Mouse (Mus musculus): ENCODE data around the gene Tesk1. TPM values are rescaled to one million over a fixed set of nuclear protein-coding genes. Genes with fewer than 3 reads are reported as not detected.

Gene Tesk1
- total and polyA plus RNA-seq, 2 experiments from 2014 or later, result 18.9 to 184 TPM

DNA sequence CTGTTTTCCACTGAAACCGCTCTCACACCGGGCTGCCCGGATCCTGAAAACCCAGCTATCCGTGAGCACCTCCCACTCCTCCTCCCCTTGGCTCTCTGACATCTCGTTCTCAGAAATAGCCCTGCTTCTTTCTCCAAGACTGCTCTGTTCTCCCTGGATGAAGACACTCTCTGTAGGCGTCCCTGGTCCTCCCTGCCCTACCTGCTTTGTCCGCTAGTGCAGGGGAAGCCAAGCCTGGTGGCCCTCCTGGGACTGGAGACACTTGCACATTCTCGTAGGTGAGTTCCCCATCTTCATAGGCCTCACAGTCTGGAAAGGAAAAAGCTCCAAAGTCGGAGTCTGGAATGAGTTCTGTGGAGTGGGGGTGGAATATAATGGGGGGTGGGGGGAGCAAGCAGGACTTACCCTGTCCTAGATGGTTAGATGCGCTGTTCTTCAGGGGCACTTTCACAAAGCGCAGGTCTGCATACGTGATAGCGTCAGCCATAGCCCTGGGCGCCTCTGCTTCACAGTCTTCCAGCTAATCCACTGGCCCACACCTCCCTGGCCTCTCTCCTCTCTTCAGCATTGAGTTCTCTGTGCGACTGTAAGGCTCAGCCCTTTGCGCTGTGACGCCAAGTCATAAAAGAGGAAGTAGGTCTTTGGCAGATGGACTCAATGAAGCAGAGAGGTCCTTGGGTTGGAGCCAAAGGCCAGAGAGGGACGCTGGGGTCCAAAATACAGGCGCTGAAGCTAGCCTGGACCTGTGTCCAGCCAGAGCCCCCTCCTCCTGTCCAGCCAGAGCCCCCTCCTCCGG is 12.5 kb downstream of the Tesk1 start, which contains the start of gene Cd72:
Gene Cd72, minus strand, starts transcription at position 588 of the 796 bp plus-strand sequence.
- ATAC-seq (ENCODE audit: low FRiP score), result no peak
- DNase-seq (ENCODE audit: low spot score), result peak; percentile 12
- peak within 1 kb of the TSS; percentile 34; the same call in 1 of the 2 replicates for H3K4me2 ChIP-seq (ENCODE audit: low read depth, low read length, poor library complexity, severe bottlenecking)
- H3K27me3 ChIP-seq (ENCODE audit: insufficient read depth, low read length), result peaks cover 7% of the 10 kb centered on the region; the same call in 1 of the 2 replicates
- no peak for TF ChIP-seq CTCF (IDR thresholded peaks at IDR 0.05)
- no peaks in the 10 kb centered on the region for H3K36me3 ChIP-seq (ENCODE audit: insufficient read depth, low read length)
- no peak within 1 kb of the TSS for H3K27ac ChIP-seq (ENCODE audit: low read depth, low read length)
- no peaks in the 10 kb centered on the region for H3K4me1 ChIP-seq (ENCODE audit: insufficient read depth, low read length)
- H3K9me3 ChIP-seq (ENCODE audit: low read length), result no peaks in the 10 kb centered on the region
- 30% methylated on average over 20 of the region's 20 CpGs for WGBS
- no peak within 1 kb of the TSS for H3K9ac ChIP-seq (replicated peaks; ENCODE audit: low read length, poor library complexity, severe bottlenecking)
- peak within 1 kb of the TSS; percentile 10; the same call in 1 of the 2 replicates for H3K4me3 ChIP-seq (ENCODE audit: low read depth, low read length)

DNA sequence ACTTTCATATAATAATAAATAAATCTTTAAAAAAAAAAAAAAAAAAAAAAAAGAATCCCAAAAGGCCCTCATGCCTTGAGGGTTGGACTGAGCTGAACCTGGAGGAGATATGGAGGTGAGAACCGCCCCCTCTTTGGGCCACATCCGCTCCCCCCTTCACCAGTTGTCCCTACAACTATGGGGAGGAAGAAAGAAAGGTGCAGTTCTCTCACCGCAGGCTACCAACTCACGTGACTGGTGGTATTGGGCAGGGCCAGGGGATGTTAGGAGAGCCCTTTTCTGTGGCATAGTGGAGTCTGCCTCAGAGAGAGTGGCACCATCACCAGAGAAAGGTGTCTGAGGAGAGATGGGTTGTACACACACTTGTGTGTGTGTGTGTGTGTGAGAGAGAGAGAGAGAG is 14.7 kb downstream of the Tesk1 start:
- Histone ChIP-seq H3K27ac (ENCODE audit: low read depth, low read length) (no peak overlapping the region), H3K27me3 (ENCODE audit: insufficient read depth, low read length) (peaks cover 7% of the 10 kb centered on the region; the same call in 1 of the 2 replicates), H3K9me3 (ENCODE audit: low read length) (no peaks in the 10 kb centered on the region), H3K9ac (replicated peaks; ENCODE audit: low read length, poor library complexity, severe bottlenecking) (no peak overlapping the region), H3K4me3 (ENCODE audit: low read depth, low read length) (no peak overlapping the region), H3K4me1 (ENCODE audit: insufficient read depth, low read length) (no peaks in the 10 kb centered on the region), H3K4me2 (ENCODE audit: low read depth, low read length, poor library complexity, severe bottlenecking) (no peak overlapping the region), H3K36me3 (ENCODE audit: insufficient read depth, low read length) (no peaks in the 10 kb centered on the region)
- TF ChIP-seq CTCF (IDR thresholded peaks at IDR 0.05), result no peak
- 28% methylated on average over 4 of the region's 4 CpGs for WGBS
- ATAC-seq (ENCODE audit: low FRiP score) (no peak), DNase-seq (ENCODE audit: low spot score) (no peak)

DNA sequence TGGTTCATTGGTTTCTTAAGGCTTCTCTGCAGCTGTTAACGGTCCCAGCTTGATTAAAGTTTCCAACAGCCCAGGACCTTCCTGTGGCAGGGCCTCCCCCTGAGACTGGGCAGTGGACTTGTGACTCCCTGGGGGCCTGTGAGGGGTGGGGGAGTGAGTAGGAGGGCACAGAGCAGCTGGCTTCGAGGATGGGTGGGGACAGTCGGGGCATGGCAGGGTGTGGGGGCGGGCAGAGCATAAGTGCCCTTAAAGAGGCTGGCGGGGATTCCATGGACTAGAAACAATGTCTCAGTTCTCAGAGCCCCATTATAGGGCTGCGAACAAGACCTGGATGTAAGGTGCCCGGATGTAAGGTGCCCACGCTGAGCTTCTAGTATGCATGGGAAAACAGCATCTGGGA is 15.4 kb downstream of the Tesk1 start:
- H3K27ac ChIP-seq (ENCODE audit: low read depth, low read length), result no peak overlapping the region
- no peak overlapping the region for H3K4me3 ChIP-seq (ENCODE audit: low read depth, low read length)
- DNase-seq (ENCODE audit: low spot score) (no peak), ATAC-seq (ENCODE audit: low FRiP score) (no peak)
- 20% methylated on average over 8 of the region's 8 CpGs for WGBS
- no peaks in the 10 kb centered on the region for H3K9me3 ChIP-seq (ENCODE audit: low read length)
- TF ChIP-seq CTCF (IDR thresholded peaks at IDR 0.05), result no peak
- no peak overlapping the region for H3K9ac ChIP-seq (replicated peaks; ENCODE audit: low read length, poor library complexity, severe bottlenecking)
- H3K4me2 ChIP-seq (ENCODE audit: low read depth, low read length, poor library complexity, severe bottlenecking), result no peak overlapping the region
- H3K36me3 ChIP-seq (ENCODE audit: insufficient read depth, low read length), result no peaks in the 10 kb centered on the region
- peaks cover 7% of the 10 kb centered on the region; the same call in 1 of the 2 replicates for H3K27me3 ChIP-seq (ENCODE audit: insufficient read depth, low read length)
- no peaks in the 10 kb centered on the region for H3K4me1 ChIP-seq (ENCODE audit: insufficient read depth, low read length)

DNA sequence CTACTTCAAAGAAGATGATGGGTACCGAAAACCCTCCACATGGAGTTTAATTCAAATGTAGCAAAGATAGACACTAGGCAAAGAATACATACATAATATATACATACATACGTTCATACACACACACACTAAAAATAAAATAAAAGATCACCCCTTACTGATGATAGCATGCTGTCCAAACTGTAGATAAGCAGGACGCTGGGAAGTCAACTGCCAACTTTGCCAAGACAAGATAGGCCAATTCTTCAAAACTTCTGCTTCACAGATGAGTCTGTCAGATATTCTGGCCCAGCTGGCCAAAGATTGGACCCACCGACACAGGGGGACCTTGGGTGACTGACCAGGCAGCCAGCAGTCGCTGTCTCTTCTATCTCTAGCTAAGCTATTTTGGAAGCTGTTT is 21.4 kb downstream of the Tesk1 start:
- no peak overlapping the region for H3K4me3 ChIP-seq (ENCODE audit: low read depth, low read length)
- TF ChIP-seq CTCF (IDR thresholded peaks at IDR 0.05), result no peak
- H3K9ac ChIP-seq (replicated peaks; ENCODE audit: low read length, poor library complexity, severe bottlenecking), result no peak overlapping the region
- no peaks in the 10 kb centered on the region for H3K27me3 ChIP-seq (ENCODE audit: insufficient read depth, low read length)
- H3K9me3 ChIP-seq (ENCODE audit: low read length), result no peaks in the 10 kb centered on the region
- no peak overlapping the region for H3K27ac ChIP-seq (ENCODE audit: low read depth, low read length)
- ATAC-seq (ENCODE audit: low FRiP score) (no peak), DNase-seq (ENCODE audit: low spot score) (no peak)
- H3K4me1 ChIP-seq (ENCODE audit: insufficient read depth, low read length), result no peaks in the 10 kb centered on the region
- WGBS, result 93% methylated on average over 5 of the region's 5 CpGs
- H3K4me2 ChIP-seq (ENCODE audit: low read depth, low read length, poor library complexity, severe bottlenecking), result no peak overlapping the region
- no peaks in the 10 kb centered on the region for H3K36me3 ChIP-seq (ENCODE audit: insufficient read depth, low read length)

DNA sequence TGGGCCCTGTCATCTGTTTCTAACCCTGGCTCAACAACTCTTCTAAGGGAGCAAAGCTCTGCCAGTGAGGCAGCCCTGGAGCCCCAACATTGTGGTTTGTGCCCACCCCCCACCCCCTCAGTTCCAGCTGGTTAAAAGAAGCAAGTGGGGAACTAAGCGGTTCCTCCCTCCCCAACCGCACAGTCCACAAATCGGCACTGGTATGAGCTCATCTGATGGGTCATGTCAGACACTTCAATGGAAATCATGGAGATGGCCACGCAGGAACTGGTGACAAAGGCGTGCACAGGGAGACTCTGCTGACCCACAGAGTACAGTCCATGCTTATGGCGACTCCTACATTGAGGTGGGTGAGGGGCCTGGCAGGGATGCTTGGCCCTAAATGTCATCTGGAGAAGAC is 24.2 kb downstream of the Tesk1 start:
- Histone ChIP-seq H3K9me3 (ENCODE audit: low read length) (no peaks in the 10 kb centered on the region), H3K4me3 (ENCODE audit: low read depth, low read length) (no peak overlapping the region), H3K27ac (ENCODE audit: low read depth, low read length) (no peak overlapping the region), H3K4me2 (ENCODE audit: low read depth, low read length, poor library complexity, severe bottlenecking) (no peak overlapping the region), H3K9ac (replicated peaks; ENCODE audit: low read length, poor library complexity, severe bottlenecking) (no peak overlapping the region), H3K36me3 (ENCODE audit: insufficient read depth, low read length) (no peaks in the 10 kb centered on the region), H3K27me3 (ENCODE audit: insufficient read depth, low read length) (no peaks in the 10 kb centered on the region), H3K4me1 (ENCODE audit: insufficient read depth, low read length) (no peaks in the 10 kb centered on the region)
- ATAC-seq (ENCODE audit: low FRiP score) (no peak), DNase-seq (ENCODE audit: low spot score) (no peak)
- WGBS, result 88% methylated on average over 6 of the region's 6 CpGs
- no peak for TF ChIP-seq CTCF (IDR thresholded peaks at IDR 0.05)

DNA sequence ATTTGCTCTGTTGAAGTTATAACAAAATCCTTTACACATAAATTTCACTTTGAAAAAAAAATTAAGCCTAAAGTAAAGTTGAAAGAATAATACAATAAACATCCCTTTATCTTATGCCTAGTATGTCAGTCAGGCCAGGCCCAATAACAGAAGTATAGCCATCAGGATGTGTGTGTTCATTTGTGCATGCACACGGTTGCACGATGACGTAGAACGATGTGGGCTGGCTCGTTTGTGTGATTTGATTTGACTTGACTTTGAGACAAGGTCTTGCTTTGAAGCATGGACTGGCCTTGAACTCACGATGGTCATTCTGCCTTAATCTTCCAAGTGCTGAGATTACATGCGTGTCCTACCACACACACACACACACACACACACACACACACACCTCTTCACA is 25.1 kb downstream of the Tesk1 start:
- ATAC-seq (ENCODE audit: low FRiP score), result no peak
- no peaks in the 10 kb centered on the region for H3K4me1 ChIP-seq (ENCODE audit: insufficient read depth, low read length)
- H3K27ac ChIP-seq (ENCODE audit: low read depth, low read length), result no peak overlapping the region
- H3K36me3 ChIP-seq (ENCODE audit: insufficient read depth, low read length), result no peaks in the 10 kb centered on the region
- H3K27me3 ChIP-seq (ENCODE audit: insufficient read depth, low read length), result no peaks in the 10 kb centered on the region
- H3K9ac ChIP-seq (replicated peaks; ENCODE audit: low read length, poor library complexity, severe bottlenecking), result no peak overlapping the region
- no peaks in the 10 kb centered on the region for H3K9me3 ChIP-seq (ENCODE audit: low read length)
- no peak overlapping the region for H3K4me2 ChIP-seq (ENCODE audit: low read depth, low read length, poor library complexity, severe bottlenecking)
- no peak for DNase-seq (ENCODE audit: low spot score)
- no peak overlapping the region for H3K4me3 ChIP-seq (ENCODE audit: low read depth, low read length)
- 86% methylated on average over 7 of the region's 7 CpGs for WGBS
- TF ChIP-seq CTCF (IDR thresholded peaks at IDR 0.05), result no peak

Measured in midbrain, postnatal 0 days (tissue).